Mouse (Mus musculus) ES-Bruce4 (cell line): ENCODE results near the gene Frem2.

Source experiments
- CTCF ChIP-seq: IDR thresholded peaks from one replicate; pipeline ENCODE4 v1.8.1; 2011; ENCODE audit warnings: low read depth, low read length
- EP300 ChIP-seq: IDR thresholded peaks from 2 replicates; pipeline ENCODE4 v1.6.1; 2011; ENCODE audit warnings: low read depth, low read length; ENCODE audit not compliant: insufficient read depth
- POLR2A ChIP-seq: IDR thresholded peaks from one replicate; pipeline ENCODE4 v1.8.1; 2011; ENCODE audit warnings: low read length; ENCODE audit not compliant: insufficient read depth

GRCm38 (mm10) chr3:53486561-53486960 is 170.6 kb downstream of the Frem2 start:
- no peak for TF ChIP-seq CTCF
- TF ChIP-seq POLR2A: no peak
- no peak for TF ChIP-seq EP300
